Mouse (Mus musculus) limb, embryonic 11.5 days (tissue): ENCODE results near the gene Zfp36l2. TPM values are rescaled to one million over a fixed set of nuclear protein-coding genes. Genes with fewer than 3 reads are reported as not detected.

Source experiments
- ATAC-seq: fragments of 200-750 bp; cut with Nextera tagmentation; 2 replicates; pipeline ENCODE4 v1.8.0; 2017; ENCODE audit warnings: low read depth; ENCODE audit not compliant: insufficient number of reproducible peaks, low FRiP score, low TSS enrichment
- DNase-seq: peaks from one replicate; pipeline ENCODE4 v3.0.0-alpha.2; 2015; ENCODE audit warnings: low spot score
- H3K27ac ChIP-seq: fragments of 300-500 bp; sonication (generic); replicated peaks from 2 replicates; pipeline ENCODE4 v1.5.1; 2014; ENCODE audit warnings: low read depth, mild to moderate bottlenecking, low read length
- H3K27me3 ChIP-seq: fragments of 300-500 bp; sonication (generic); 2 replicates; pipeline ENCODE4 v1.6.1; 2014; ENCODE audit warnings: mild to moderate bottlenecking, low read length, mixed read lengths; ENCODE audit not compliant: control insufficient read depth, insufficient read depth
- H3K36me3 ChIP-seq: fragments of 300-500 bp; sonication (generic); 2 replicates; pipeline ENCODE4 v1.6.1; 2014; ENCODE audit warnings: mild to moderate bottlenecking, low read length, moderate library complexity, mixed read lengths; ENCODE audit not compliant: control insufficient read depth, insufficient read depth
- H3K4me1 ChIP-seq: fragments of 300-500 bp; sonication (generic); 2 replicates; pipeline ENCODE4 v1.6.1; 2014; ENCODE audit warnings: low read length, mixed read lengths; ENCODE audit not compliant: control insufficient read depth, insufficient read depth
- H3K4me2 ChIP-seq: fragments of 300-500 bp; sonication (generic); 2 replicates; pipeline ENCODE4 v1.6.1; 2014; ENCODE audit warnings: low read depth, mild to moderate bottlenecking, moderate library complexity; ENCODE audit not compliant: severe bottlenecking
- H3K4me3 ChIP-seq: fragments of 300-500 bp; sonication (generic); 2 replicates; pipeline ENCODE4 v1.5.1; 2014; ENCODE audit warnings: low read depth, low read length
- H3K9ac ChIP-seq: fragments of 300-500 bp; sonication (generic); 2 replicates; pipeline ENCODE4 v1.6.1; 2014; ENCODE audit warnings: mild to moderate bottlenecking, low read length
- H3K9me3 ChIP-seq: fragments of 300-500 bp; sonication (generic); 2 replicates; pipeline ENCODE4 v1.6.1; 2016; ENCODE audit warnings: low read length; ENCODE audit not compliant: control insufficient read depth
- WGBS: fragments of 180-500 bp; shearing (Covaris S2); extraction: QIAGEN DNeasy Blood & Tissue Kit; methylation state at CpG from one replicate; pipeline ENCODE4 v1.1.7; 2014; 5-methylcytosine and 5-hydroxymethylcytosine counted together
- polyA plus RNA-seq: library from polyadenylated mRNA; unstranded; fragments of >200 nt; fragmentation: Nextera tagmentation; extraction: Ambion mirVana; gene quantifications from 2 replicates; pipeline ENCODE4 v1.2.1, GENCODE M21; 2014

Gene Zfp36l2
- polyA plus RNA-seq, 1 experiment from 2014 or later = 27.2 TPM

GRCm38 (mm10) chr17:84143219-84143844 lies 44.4 kb downstream of the Zfp36l2 start:
- no peaks in the 10 kb centered on the region for H3K27me3 ChIP-seq
- H3K4me1 ChIP-seq = peaks cover 24% of the 10 kb centered on the region
- H3K9ac ChIP-seq = peak overlapping the region; percentile 8; the same call in 1 of the 2 replicates
- no peaks in the 10 kb centered on the region for H3K9me3 ChIP-seq
- 44% methylated on average over 12 of the region's 12 CpGs for WGBS
- ATAC-seq (no peak), DNase-seq (no peak)
- peak overlapping the region; percentile 52; the same call in 1 of the 2 replicates for H3K27ac ChIP-seq
- H3K36me3 ChIP-seq = no peaks in the 10 kb centered on the region
- H3K4me2 ChIP-seq = no peak overlapping the region
- no peak overlapping the region for H3K4me3 ChIP-seq

DNA sequence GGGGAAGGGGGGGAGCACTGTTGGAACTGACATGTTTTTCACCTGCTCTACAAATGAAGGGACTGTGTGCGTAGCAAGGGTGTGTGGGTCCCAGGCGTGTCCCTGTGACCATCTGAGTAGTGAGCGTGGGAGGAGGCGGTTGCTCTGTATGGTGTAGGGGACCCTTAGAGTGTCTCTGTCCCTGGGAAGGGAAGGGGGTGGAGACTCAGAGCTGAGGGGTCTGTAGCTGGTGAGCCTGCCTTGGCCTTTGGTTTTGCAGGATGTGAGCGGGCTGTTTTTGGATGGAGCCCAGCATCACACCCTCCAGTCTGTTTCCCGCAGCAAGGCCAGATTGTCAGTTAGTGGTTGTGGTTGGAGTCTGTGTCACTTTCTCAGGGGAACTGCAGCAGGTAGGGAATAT lies 46.1 kb downstream of the Zfp36l2 start:
- Histone ChIP-seq H3K27me3 (no peaks in the 10 kb centered on the region), H3K9ac (no peak overlapping the region), H3K27ac (no peak overlapping the region), H3K4me3 (no peak overlapping the region), H3K9me3 (no peaks in the 10 kb centered on the region), H3K4me2 (no peak overlapping the region), H3K4me1 (peaks cover 27% of the 10 kb centered on the region), H3K36me3 (no peaks in the 10 kb centered on the region)
- 80% methylated on average over 6 of the region's 6 CpGs for WGBS
- no peak for DNase-seq
- ATAC-seq = no peak

DNA sequence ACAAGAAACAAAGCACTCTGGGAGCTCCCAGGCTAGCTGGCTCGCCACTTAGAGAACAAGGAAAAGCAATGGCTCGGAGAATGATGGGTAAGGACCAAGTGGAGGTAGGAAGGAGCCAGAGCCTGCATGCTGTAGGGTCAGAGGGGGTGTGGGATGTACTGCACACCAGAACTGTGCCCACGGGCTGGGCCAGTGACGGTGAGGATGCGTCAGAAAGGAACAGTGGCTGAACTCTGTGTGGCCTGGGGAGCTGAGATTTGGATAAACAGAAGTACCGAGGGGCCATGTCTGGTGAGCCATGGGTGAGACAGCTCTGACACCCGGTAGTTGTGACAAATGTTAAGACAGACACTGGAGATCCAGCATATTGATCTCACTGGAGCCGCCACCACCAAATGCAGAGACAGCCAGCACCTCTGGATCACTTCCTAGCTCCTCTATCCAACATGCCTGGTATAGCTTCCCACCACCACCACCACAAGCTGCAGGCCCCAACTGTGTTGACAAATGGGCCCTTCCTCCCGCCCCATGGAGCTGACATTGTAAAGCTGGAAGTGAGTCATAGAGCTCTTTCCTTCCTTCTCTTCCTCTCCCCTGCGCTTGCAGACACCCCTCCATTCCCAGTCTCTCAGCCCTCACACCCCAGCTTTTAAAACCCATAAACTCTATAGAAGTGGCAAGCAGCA lies 46.8 kb downstream of the Zfp36l2 start:
- H3K27ac ChIP-seq = no peak overlapping the region
- no peak overlapping the region for H3K9ac ChIP-seq
- no peak for ATAC-seq
- peaks cover 20% of the 10 kb centered on the region for H3K4me1 ChIP-seq
- H3K36me3 ChIP-seq = no peaks in the 10 kb centered on the region
- no peak overlapping the region for H3K4me3 ChIP-seq
- 63% methylated on average over 10 of the region's 10 CpGs for WGBS
- no peaks in the 10 kb centered on the region for H3K9me3 ChIP-seq
- no peaks in the 10 kb centered on the region for H3K27me3 ChIP-seq
- H3K4me2 ChIP-seq = no peak overlapping the region
- no peak for DNase-seq

- DNase-seq (no peak), ATAC-seq (no peak)
- Histone ChIP-seq H3K36me3 (no peaks in the 10 kb centered on the region), H3K27ac (no peak overlapping the region), H3K9me3 (no peaks in the 10 kb centered on the region), H3K4me3 (no peak overlapping the region), H3K9ac (no peak overlapping the region), H3K4me2 (no peak overlapping the region), H3K4me1 (peaks cover 9% of the 10 kb centered on the region; the same call in 1 of the 2 replicates), H3K27me3 (no peaks in the 10 kb centered on the region)
- WGBS = 49% methylated on average over 11 of the region's 11 CpGs
Measured at GRCm38 (mm10) chr17:84137393-84138171, 50.2 kb downstream of the Zfp36l2 start.

- no peak overlapping the region for H3K4me3 ChIP-seq
- WGBS = 33% methylated on average over 10 of the region's 10 CpGs
- no peak overlapping the region for H3K27ac ChIP-seq
- peaks cover 9% of the 10 kb centered on the region; the same call in 1 of the 2 replicates for H3K4me1 ChIP-seq
- ATAC-seq (no peak), DNase-seq (no peak)
- no peaks in the 10 kb centered on the region for H3K9me3 ChIP-seq
- H3K4me2 ChIP-seq = no peak overlapping the region
- no peak overlapping the region for H3K9ac ChIP-seq
- no peaks in the 10 kb centered on the region for H3K36me3 ChIP-seq
- no peaks in the 10 kb centered on the region for H3K27me3 ChIP-seq
Measured at GRCm38 (mm10) chr17:84136669-84137392, 50.9 kb downstream of the Zfp36l2 start.

GRCm38 (mm10) chr17:84136217-84136616 lies 51.5 kb downstream of the Zfp36l2 start:
- no peak overlapping the region for H3K4me3 ChIP-seq
- no peak for DNase-seq
- peaks cover 9% of the 10 kb centered on the region; the same call in 1 of the 2 replicates for H3K4me1 ChIP-seq
- H3K4me2 ChIP-seq = no peak overlapping the region
- H3K9ac ChIP-seq = no peak overlapping the region
- H3K27ac ChIP-seq = no peak overlapping the region
- no peak for ATAC-seq
- 75% methylated on average over 4 of the region's 4 CpGs for WGBS
- no peaks in the 10 kb centered on the region for H3K36me3 ChIP-seq
- no peaks in the 10 kb centered on the region for H3K9me3 ChIP-seq
- no peaks in the 10 kb centered on the region for H3K27me3 ChIP-seq

GRCm38 (mm10) chr17:84135243-84135642 lies 52.5 kb downstream of the Zfp36l2 start:
- Histone ChIP-seq H3K27ac (no peak overlapping the region), H3K9me3 (no peaks in the 10 kb centered on the region), H3K9ac (no peak overlapping the region), H3K27me3 (no peaks in the 10 kb centered on the region), H3K4me1 (peaks cover 9% of the 10 kb centered on the region; the same call in 1 of the 2 replicates), H3K36me3 (no peaks in the 10 kb centered on the region), H3K4me2 (no peak overlapping the region), H3K4me3 (no peak overlapping the region)
- WGBS = 75% methylated on average over 7 of the region's 7 CpGs
- ATAC-seq (no peak), DNase-seq (no peak)
